Mouse (Mus musculus): ENCODE measurements around the gene Gm21860.

- TF ChIP-seq POLR2A (IDR thresholded peaks at IDR 0.05; ENCODE audit: borderline replicate concordance, extremely low read depth, low read depth, low read length) (no peak), CTCF (IDR thresholded peaks at IDR 0.05; ENCODE audit: insufficient read depth, low read length) (no peak)
Observed at GRCm38 (mm10) chrY:90740013-90740561, 14.5 kb downstream of the Gm21860 start.

All from lung, adult 2 months (tissue).